Mouse (Mus musculus) testis, adult 2 months (tissue): Measurements from ENCODE around the gene Trpm8.

Experiments
- CTCF ChIP-seq: fragments of 200-500 bp; IDR thresholded peaks from 2 replicates; pipeline ENCODE4 v1.5.1; 2012; ENCODE audit warnings: low read depth, mild to moderate bottlenecking, inconsistent platforms, low read length, moderate library complexity; ENCODE audit not compliant: control insufficient read depth, insufficient read depth, insufficient replicate concordance
- POLR2A ChIP-seq: fragments of 200-500 bp; IDR thresholded peaks from 2 replicates; pipeline ENCODE4 v1.6.1; 2012; ENCODE audit warnings: low read depth, mild to moderate bottlenecking, inconsistent platforms, low read length, moderate library complexity; ENCODE audit not compliant: control insufficient read depth

DNA sequence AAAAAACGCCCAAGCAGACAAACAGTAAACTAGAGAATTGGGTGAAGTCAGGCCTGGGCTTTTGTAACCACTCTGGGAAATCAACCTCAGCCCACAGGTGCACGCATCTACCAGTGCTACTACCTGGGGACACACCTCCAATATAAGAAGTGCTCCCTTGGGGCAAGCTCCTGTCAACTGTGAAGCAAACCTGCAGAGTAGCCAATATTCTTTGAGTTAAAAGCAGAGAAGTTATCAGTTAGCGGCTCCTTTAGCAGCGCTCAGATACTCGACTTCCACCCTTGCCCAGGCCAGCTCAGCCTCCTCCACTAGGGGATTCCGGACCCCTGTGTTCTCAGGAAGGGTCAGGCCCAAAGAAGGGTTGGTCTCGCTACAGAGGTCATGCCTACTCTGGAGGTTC lies 15.8 kb upstream of the Trpm8 start:
- no peak for TF ChIP-seq POLR2A
- no peak for TF ChIP-seq CTCF
